Mouse (Mus musculus): ENCODE results near the gene Tbx3.

DNA sequence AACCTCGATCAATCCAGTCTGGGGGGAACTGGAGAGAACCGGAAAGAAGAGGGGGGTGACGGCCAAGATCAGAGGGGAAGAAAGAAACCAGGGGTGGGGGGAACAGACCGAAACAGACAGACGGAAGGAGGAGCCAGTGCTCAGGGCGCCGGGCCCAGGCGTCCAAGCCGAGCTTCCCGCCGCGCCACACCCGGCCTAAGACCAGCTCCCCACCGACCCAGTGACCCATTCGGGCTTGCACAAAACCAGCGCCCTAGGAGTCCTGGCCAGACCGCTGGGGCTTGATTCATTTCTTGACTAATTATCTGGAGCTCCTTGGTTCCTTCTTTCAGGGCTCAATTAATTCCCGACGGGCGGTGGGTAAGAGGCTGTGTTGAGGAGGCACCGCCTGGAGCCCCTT is 13.6 kb upstream of the Tbx3 start:
- TF ChIP-seq CHD2 (IDR thresholded peaks at IDR 0.05; ENCODE audit: low read depth, low read length) (no peak), ZC3H11A (IDR thresholded peaks at IDR 0.05; ENCODE audit: borderline replicate concordance, low read depth, low read length) (no peak), HCFC1 (IDR thresholded peaks at IDR 0.05; ENCODE audit: borderline replicate concordance, insufficient read depth, low read length) (no peak), MAFK (IDR thresholded peaks at IDR 0.05; ENCODE audit: insufficient read depth, low read depth, low read length) (no peak)
